Mouse (Mus musculus) right cerebral cortex, postnatal 25 days (tissue): Measurements from ENCODE around the gene Clrn2.
A peak's percentile ranks its signal among the peaks of the same experiment; 100 is the strongest.
"Not testable (repeated sequence)": the region's sequence is repeated elsewhere in the genome, so short reads cannot be mapped to it uniquely, and the experiment has no call there.

Experiments used
- DNase-seq: peaks from one replicate; pipeline ENCODE4 v3.0.0; 2022

Gene Clrn2

DNA sequence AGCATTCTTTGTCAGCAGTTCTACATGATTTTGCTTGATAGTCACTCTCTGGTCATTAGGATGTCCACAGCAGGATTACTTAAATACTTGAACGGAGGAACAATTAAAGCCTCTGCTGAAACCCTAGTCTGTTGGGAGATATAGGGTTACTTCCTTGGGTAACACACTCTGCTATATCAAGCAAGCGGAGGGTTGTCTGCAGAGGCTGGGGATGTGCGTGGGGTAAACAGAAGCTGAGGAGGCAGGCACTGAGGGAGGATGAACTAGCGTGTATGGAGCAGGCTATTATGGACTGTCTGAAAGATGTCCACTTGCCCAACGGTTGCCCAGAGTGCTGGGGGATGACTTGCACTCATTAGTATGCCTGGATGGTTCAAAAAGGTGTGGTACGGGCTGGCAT is at the start of gene Clrn2:
Gene Clrn2 (plus strand): TSS at position 301 of the 400 bp plus-strand sequence.
- DNase-seq = no peak

GRCm38 (mm10) chr5:45406129-45406528 is 47.4 kb upstream of the Clrn2 start:
- DNase-seq = no peak

DNA sequence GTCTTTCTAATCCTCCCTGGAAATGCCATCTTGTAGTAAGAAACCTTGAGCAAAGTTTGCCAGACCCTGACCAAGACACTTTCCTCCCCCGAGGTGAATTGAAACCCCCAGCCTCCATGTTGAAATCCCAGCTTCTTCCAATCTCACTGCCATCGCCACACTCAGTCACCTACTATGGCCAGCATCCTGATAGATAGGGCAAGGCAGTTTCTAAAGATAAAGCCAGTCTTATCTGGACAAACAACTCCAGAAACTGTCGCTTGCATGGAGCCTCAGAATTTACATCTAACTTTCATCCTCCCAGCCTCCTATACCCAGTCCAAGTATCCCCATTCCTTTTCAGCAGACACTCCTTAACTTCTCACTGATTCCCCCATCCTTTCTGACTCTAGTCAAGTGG is 37.1 kb upstream of the Clrn2 start:
- no peak for DNase-seq

DNA sequence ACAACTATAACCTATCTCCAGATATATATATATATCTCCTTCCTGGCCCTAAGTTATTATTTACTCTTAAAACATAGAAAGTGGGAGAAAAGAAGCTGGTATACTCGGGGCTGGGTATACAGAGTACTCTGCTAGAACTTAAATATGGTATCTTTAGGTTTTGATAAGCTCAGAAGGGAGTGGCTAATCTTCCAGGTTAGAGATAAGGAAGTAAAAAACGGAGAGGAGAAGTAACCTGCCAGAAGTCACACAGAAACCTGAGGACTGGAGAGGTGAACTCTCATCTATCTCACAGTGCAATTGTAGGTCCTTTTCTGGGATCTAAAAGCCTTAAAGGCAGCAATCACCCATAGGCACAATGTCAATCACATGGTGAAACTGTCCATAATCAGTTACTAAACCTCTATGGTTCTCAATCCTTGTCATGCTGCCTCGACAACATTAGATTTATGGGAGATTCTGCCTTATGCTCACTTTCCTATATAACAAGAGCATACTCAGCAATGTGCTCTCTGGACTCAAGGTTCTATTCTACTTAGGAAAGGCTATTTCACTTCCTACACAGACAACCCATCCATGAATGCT is 35.6 kb upstream of the Clrn2 start:
- DNase-seq = no peak

DNA sequence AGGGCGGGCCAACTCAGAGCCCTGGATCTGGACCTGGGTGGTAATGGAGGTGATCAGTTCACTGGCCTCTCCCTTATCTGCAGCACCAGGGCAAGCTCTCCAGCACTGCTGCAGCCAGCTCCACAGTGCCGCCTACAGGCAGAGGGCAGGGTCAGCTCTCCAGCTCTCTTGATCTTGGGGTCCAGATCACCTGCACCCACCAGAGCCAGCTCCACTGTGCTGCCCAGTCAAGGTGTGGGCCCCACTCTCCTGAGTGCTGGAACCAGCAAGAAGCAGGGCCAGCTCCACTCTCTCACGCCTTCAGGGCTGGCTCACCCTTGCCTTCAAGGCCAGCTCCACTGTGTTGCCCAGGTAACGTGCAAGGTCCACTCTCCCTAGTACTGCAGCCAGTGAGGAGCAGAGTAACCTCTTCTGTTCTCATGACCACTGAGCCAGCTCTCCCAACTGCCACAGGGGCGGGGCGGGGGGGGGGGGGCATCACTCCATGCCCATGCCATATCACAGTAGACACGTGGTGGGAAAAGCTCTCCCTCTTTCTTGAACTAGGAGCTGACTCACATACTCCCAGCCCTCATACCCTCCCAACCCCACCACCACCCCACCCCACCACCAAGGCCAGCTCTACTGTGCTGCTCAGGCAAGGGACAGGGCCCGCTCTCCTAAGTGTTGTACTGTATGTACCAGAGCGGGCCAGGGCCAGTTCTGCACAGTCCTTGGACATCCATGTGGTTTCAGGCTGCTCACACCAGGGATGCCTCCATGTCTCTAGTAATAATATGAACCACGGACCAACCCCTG is 33.5 kb upstream of the Clrn2 start:
- DNase-seq = no peak

DNA sequence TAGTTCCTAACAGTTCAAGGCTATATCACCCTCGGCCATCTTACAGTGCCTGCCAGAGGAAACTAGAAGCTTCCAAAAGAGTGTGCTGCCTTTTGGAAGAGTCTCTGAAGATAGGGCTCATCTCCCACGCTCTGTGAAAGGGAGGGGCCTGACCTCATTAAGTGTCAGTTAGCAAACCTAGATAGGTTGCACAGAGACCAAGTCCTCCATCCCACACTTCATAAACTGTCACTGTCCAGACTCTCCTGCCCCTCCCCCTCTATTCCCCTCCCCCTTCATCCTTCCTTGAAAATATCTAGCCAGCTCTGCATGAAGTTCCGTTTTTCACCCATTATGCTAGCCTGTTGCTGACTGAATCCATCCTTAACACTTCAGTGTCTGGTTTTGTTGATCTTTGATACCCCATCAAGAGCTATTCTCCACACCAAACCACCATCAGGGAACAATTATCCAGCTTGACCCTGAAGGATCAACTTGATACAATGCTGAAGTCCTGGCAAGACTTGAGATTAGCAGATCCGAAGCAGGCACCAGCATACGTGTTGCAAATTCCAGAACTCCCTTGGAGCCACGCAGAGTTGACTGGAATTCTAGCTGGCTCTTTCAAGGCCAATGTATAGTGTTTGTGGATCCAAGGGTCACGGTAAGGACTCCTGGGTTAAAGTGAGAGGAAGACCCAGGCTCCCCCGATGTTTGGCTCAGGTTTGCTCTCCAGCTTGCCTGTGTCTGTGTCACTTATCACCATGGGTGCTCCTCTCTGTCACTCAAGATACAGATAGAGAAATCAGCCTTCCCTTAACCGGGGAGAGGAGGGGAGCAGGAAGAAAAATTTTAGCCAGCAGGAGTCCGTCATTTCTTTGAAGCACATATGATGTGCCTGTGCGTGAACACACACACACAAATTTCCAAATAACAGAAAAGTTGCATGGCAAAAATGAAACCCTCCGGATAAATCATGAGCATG is 31.4 kb upstream of the Clrn2 start:
- no peak for DNase-seq

DNA sequence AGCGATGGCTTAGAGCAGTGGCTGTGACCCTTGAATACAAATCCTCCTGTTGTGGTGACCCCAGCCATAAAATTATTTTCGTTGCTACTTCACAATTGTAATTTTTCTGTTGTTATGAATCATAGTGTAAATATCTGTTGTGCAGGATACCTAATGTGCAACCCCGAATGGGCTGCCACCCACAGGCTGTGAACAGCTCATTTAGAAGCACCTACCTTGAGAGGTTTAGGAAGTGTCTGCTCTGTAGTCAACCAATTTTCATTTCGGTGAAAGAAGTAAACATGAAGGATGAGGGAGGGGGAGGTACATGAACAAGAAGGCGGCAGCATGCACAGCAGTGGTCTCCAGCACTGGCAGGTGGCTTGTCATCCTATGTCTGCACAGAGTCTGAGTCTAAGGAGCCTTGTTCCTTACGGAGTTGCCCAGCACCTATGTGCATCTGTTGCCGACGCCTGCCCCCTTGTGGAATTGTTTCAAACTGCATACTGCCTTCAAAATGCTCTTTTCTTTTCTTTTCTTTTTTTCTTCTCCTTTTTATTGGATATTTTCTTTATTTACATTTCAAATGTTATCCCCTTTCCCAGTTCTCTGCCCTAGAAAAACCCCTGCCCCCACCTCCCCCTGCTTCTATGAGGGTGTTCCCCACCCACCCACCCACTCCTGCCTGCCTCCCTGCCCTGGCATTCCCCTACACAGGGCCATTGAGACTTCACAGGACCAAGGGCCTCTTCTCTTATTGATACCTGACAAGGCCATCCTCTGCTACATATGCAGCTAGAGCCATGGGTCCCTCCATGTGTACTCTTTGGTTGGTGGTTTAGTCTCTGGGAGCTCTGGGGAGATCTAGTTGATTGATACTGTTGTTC is 29.3 kb upstream of the Clrn2 start:
- DNase-seq = peak; percentile 49

- not testable (repeated sequence) for DNase-seq
Observed at GRCm38 (mm10) chr5:45425771-45426170, 27.8 kb upstream of the Clrn2 start.

DNA sequence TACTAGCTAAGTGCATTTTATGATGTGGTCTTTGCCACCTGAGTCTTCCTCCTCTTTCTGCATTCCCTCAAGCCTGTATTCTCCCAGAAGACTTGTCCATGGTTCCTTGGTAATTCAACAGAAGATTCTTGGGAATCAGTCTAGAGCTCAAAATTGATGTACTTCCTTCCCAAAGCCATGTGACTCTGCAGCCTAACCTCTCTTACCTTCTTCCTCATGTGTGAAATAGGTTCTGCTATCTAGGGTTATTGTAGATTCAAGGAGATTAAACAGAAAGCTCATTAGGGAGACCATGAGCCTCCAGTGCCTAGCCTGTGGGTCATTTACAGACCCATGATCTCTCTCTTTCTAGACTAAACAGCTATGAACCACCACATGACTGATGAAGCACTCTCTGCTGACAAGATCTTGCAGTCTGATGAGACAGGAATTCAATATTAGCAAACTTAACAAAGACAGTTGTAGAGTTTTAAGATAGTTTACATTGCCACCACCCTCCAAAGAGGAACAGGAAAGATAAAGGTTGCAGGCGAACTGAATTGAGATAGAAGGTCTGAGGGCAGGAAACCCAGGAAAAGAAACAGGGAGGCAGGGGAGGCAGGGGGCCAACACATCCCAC is 27.0 kb upstream of the Clrn2 start:
- no peak for DNase-seq

DNA sequence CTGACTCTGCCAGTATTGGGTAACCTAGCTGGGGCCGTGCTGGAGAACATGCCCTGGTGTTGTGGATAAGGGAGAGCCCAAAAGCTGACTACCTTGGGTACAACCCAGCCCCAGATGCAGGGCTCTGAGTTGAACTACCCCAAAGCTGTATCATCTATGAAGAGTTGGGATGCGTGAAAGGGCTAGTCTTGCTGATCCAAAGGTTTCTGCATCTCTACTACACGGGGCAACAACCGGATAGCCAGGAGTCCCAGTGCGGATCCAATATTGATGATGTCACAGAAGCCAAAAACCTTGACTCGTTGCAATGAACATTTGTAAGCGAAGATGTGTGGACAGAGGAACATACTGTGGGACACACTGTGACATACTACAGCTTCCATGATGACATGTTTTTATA is 25.7 kb upstream of the Clrn2 start:
- DNase-seq = no peak

DNA sequence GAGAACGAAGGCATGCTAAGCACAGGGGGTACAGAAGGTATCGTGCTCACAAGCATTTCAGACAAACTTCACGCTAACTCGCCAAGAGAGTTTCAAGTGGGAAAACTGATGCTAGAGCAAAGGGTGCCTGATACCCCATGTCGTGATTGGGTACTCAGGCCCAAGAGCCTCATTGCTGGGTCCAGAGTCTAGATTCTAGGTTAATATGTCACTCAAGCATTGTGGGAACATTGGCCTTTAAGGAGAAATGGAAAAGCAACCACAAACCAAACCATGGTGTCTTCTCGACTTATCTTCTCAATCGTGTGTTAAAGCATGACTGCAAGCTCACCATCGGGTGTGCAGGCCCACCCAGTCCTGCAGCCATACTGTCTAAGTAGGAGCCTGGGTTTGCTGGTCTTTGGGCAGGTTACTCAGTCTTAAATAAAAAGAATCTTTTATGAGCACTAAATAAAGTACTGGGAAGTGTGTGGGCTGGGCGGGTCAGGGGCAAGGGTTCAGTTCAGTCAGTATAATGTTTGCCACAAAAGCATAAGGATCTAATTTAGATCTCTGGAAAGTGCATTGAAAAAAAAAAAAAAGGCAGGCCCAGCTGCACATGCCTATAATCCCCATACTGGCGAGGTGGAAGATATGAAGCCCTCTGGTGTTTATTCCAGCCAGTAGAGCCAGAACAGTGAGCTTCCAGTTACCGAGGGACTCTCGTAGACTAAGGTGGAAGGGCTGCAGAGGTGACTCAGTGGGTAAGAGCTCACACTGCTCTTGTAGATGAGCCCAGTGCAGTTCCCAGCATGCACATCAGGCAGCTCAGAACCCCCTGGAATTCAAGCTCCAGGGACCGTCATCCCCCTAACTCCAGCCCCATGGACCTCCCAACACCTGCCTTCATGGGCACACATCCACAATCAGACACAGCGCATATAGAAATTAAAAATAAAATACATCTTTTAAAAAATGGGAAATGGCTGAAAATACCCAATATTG is 17.3 kb upstream of the Clrn2 start:
- DNase-seq = no peak

DNA sequence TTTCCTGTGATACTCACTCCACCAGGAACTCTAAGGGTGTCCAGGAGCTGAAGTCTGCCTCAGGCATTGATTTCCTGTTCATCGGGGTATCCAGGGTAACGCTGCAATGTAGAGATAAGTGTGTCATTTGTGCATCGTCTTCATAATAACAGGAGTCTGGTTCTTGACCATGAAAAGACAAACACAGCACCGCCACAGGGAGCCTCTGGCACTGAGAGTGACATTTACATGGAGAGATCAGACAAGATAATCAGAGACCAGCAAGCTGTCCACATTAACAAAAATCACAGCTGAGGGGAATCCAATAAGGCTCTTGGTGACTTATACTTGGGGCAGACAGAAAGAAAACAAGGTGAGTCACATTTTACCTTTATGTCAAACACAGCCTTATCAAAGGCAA is 15.7 kb upstream of the Clrn2 start:
- no peak for DNase-seq

DNA sequence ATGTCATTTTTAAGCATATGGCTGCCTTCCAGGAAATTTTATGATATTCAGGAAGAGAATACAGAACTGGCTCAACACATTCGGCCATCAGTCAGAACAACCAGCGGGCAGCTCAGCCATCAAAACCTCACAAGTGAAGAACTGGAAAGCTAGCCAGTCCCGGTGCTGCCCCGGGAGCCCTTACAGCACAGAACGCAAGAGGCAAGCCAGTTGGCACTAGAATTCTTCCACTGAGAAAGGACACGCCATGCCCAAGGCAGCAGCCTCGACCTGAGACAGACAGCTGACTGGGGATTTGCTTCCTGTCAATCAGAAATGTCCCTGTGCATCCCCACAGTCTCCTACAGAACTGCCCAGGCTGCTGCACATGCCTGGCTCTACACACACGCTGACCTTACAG is 15.2 kb upstream of the Clrn2 start:
- no peak for DNase-seq

- DNase-seq = no peak
Observed at GRCm38 (mm10) chr5:45441124-45441523, 12.4 kb upstream of the Clrn2 start.

- DNase-seq = no peak
Observed at GRCm38 (mm10) chr5:45441745-45442144, 11.8 kb upstream of the Clrn2 start.

GRCm38 (mm10) chr5:45444130-45444832 is 9.3 kb upstream of the Clrn2 start:
- DNase-seq = no peak

GRCm38 (mm10) chr5:45448676-45449075 is 4.9 kb upstream of the Clrn2 start:
- no peak for DNase-seq

GRCm38 (mm10) chr5:45449206-45449605 is 4.3 kb upstream of the Clrn2 start:
- no peak for DNase-seq

GRCm38 (mm10) chr5:45449831-45450716 is 3.5 kb upstream of the Clrn2 start, which contains the start of gene Qdpr:
TSS of gene Qdpr (minus strand) at chr5:45450236.
- DNase-seq = peak; percentile 91
